In genomic region chr17:85873853-85874586, GRCm38 (mm10) we compare ENCODE assay signal across 10 mouse cellular contexts.
A peak's percentile ranks its signal among the peaks of the same experiment; 100 is the strongest.
DNase-seq lines count a peak whose midpoint lies in the region; ATAC-seq lines count a peak whose summit lies in the region.
"Had no signal": no experiment of that assay in that cellular context is flagged by ENCODE, and none has a peak within 500 bp of the region (broad histone marks: within the 10 kb centered on the region; RNA-seq: fewer than 3 reads in every experiment).

No protein-coding gene starts in this region.

- H3K9ac ChIP-seq in intestine, embryonic 15.5 days, result no peak overlapping the region
- H3K9ac ChIP-seq in intestine, embryonic 16.5 days (ENCODE audit: low read depth, low read length), result no peak overlapping the region
- H3K9ac ChIP-seq in hindbrain, embryonic 14.5 days, result no peak overlapping the region
- no peak overlapping the region for H3K9ac ChIP-seq in midbrain, embryonic 13.5 days (replicated peaks)
- H3K9ac ChIP-seq: stomach, embryonic 15.5 days had no signal

- H3K36me3 ChIP-seq in intestine, embryonic 15.5 days, result no peaks in the 10 kb centered on the region
- H3K36me3 ChIP-seq in intestine, embryonic 16.5 days (ENCODE audit: control insufficient read depth, insufficient read depth, low read length), result no peaks in the 10 kb centered on the region
- H3K36me3 ChIP-seq in hindbrain, embryonic 14.5 days (replicated peaks; ENCODE audit: control insufficient read depth, insufficient read depth), result no peaks in the 10 kb centered on the region
- no peaks in the 10 kb centered on the region for H3K36me3 ChIP-seq in midbrain, embryonic 13.5 days
- H3K36me3 ChIP-seq: stomach, embryonic 15.5 days had no signal

- 0 out of 2 replicates have a peak overlapping the region, but pooled peaks have one; percentile 7 for H3K4me2 ChIP-seq in intestine, embryonic 15.5 days (replicated peaks)
- H3K4me2 ChIP-seq in intestine, embryonic 16.5 days (ENCODE audit: low read depth, low read length), result no peak overlapping the region
- H3K4me2 ChIP-seq in hindbrain, embryonic 14.5 days (replicated peaks), result peak overlapping the region; percentile 42
- H3K4me2 ChIP-seq in midbrain, embryonic 13.5 days (replicated peaks), result peak overlapping the region; percentile 48
- H3K4me2 ChIP-seq: stomach, embryonic 15.5 days had no signal

- DNase-seq in c-Kit-positive CD71-negative TER-119-negative erythroid progenitor cells, embryonic 14.5 days (ENCODE audit: low read depth), result peak; percentile 25
- DNase-seq in hindbrain, embryonic 14.5 days (ENCODE audit: low spot score), result peak; percentile 69
- DNase-seq in left cerebral cortex, postnatal 4 days, result no peak
- DNase-seq in adipocyte (ENCODE audit: low spot score), result no peak
- DNase-seq in cerebellum, adult 11 months, result no peak

- WGBS in intestine, embryonic 15.5 days, result 30% methylated on average over 13 of the region's 13 CpGs
- WGBS in intestine, embryonic 16.5 days, result 32% methylated on average over 13 of the region's 13 CpGs
- 12% methylated on average over 13 of the region's 13 CpGs for WGBS in hindbrain, embryonic 14.5 days
- WGBS in midbrain, embryonic 13.5 days, result 12% methylated on average over 13 of the region's 13 CpGs

- 0 out of 2 replicates have a peak, but pooled peaks cover 1% of the 10 kb centered on the region for H3K4me1 ChIP-seq in intestine, embryonic 15.5 days (replicated peaks)
- no peaks in the 10 kb centered on the region for H3K4me1 ChIP-seq in intestine, embryonic 16.5 days (ENCODE audit: control insufficient read depth, insufficient read depth, low read length)
- H3K4me1 ChIP-seq in hindbrain, embryonic 14.5 days (replicated peaks; ENCODE audit: control insufficient read depth, insufficient read depth, low read length), result peaks cover 18% of the 10 kb centered on the region
- H3K4me1 ChIP-seq in midbrain, embryonic 13.5 days (replicated peaks), result peaks cover 31% of the 10 kb centered on the region

- peaks cover 5% of the 10 kb centered on the region; the same call in 1 of the 2 replicates for H3K27me3 ChIP-seq in intestine, embryonic 15.5 days (replicated peaks)
- no peaks in the 10 kb centered on the region for H3K27me3 ChIP-seq in intestine, embryonic 16.5 days (replicated peaks; ENCODE audit: control insufficient read depth, insufficient read depth, low read length)
- H3K27me3 ChIP-seq in hindbrain, embryonic 14.5 days (ENCODE audit: control insufficient read depth, insufficient read depth, low read length), result no peaks in the 10 kb centered on the region
- H3K27me3 ChIP-seq in midbrain, embryonic 13.5 days, result peaks cover 14% of the 10 kb centered on the region
- H3K27me3 ChIP-seq: CH12.LX had no signal

- H3K27ac ChIP-seq in intestine, embryonic 15.5 days, result no peak overlapping the region
- H3K27ac ChIP-seq in intestine, embryonic 16.5 days (ENCODE audit: low read length), result no peak overlapping the region
- no peak overlapping the region for H3K27ac ChIP-seq in hindbrain, embryonic 14.5 days
- H3K27ac ChIP-seq in midbrain, embryonic 13.5 days, result peak overlapping the region; percentile 57
- H3K27ac ChIP-seq: stomach, embryonic 15.5 days had no signal

- H3K9me3 ChIP-seq in intestine, embryonic 15.5 days, result no peaks in the 10 kb centered on the region
- H3K9me3 ChIP-seq in intestine, embryonic 16.5 days (ENCODE audit: control insufficient read depth, low read length), result no peaks in the 10 kb centered on the region
- no peaks in the 10 kb centered on the region for H3K9me3 ChIP-seq in hindbrain, embryonic 14.5 days (ENCODE audit: control insufficient read depth, low read length)
- no peaks in the 10 kb centered on the region for H3K9me3 ChIP-seq in midbrain, embryonic 13.5 days
- H3K9me3 ChIP-seq: stomach, embryonic 15.5 days had no signal

- ATAC-seq in intestine, embryonic 15.5 days, result no peak
- ATAC-seq in intestine, embryonic 16.5 days, result no peak
- peak; percentile 63 for ATAC-seq in hindbrain, embryonic 14.5 days (ENCODE audit: low FRiP score)
- ATAC-seq in midbrain, embryonic 13.5 days, result peak; percentile 72

- H3K4me3 ChIP-seq in intestine, embryonic 15.5 days (replicated peaks), result no peak overlapping the region
- no peak overlapping the region for H3K4me3 ChIP-seq in intestine, embryonic 16.5 days (ENCODE audit: low read length)
- no peak overlapping the region for H3K4me3 ChIP-seq in hindbrain, embryonic 14.5 days (replicated peaks; ENCODE audit: low read length)
- peak overlapping the region; percentile 16; the same call in 1 of the 2 replicates for H3K4me3 ChIP-seq in midbrain, embryonic 13.5 days (replicated peaks)
- H3K4me3 ChIP-seq: stomach, embryonic 15.5 days had no signal

- intact Hi-C loops in left cerebral cortex, postnatal 4 days (cut with DNase I), result no loop called here

Comparison
In these comparisons a context has a peak if more than half of its experiments do, and no peak if none do; other contexts are left out.
1. ATAC-seq: peak in hindbrain, embryonic 14.5 days (single experiment) and midbrain, embryonic 13.5 days (single experiment); none in intestine, embryonic 15.5 days (single experiment) and intestine, embryonic 16.5 days (single experiment).
2. DNase-seq: peak in c-Kit-positive CD71-negative TER-119-negative erythroid progenitor cells, embryonic 14.5 days (single experiment) and hindbrain, embryonic 14.5 days (single experiment); none in left cerebral cortex, postnatal 4 days (single experiment), adipocyte (single experiment) and cerebellum, adult 11 months (single experiment).